Mouse (Mus musculus): ENCODE measurements around the gene Rbm4. TPM values are rescaled to one million over a fixed set of nuclear protein-coding genes. Genes with fewer than 3 reads are reported as not detected.
A peak's percentile ranks its signal among the peaks of the same experiment; 100 is the strongest.

Gene Rbm4
- polyA plus RNA-seq, 1 experiment from 2014 or later: 22.2 TPM

- Histone ChIP-seq H3K36me3 (ENCODE audit: control insufficient read depth, insufficient read depth, low read length) (peaks cover 12% of the 10 kb centered on the region), H3K4me3 (ENCODE audit: low read depth, low read length) (no peak overlapping the region), H3K27ac (replicated peaks) (no peak overlapping the region), H3K4me2 (replicated peaks; ENCODE audit: low read depth) (no peak overlapping the region), H3K9me3 (ENCODE audit: control insufficient read depth, low read length) (no peaks in the 10 kb centered on the region), H3K27me3 (ENCODE audit: control insufficient read depth, insufficient read depth, low read length) (no peaks in the 10 kb centered on the region), H3K4me1 (replicated peaks; ENCODE audit: control insufficient read depth, insufficient read depth) (no peaks in the 10 kb centered on the region), H3K9ac (ENCODE audit: low read length) (no peak overlapping the region)
- WGBS: 50% methylated on average over 1 of the region's 1 CpGs
- DNase-seq (ENCODE audit: low spot score) (no peak), ATAC-seq (ENCODE audit: low FRiP score, low TSS enrichment) (no peak)
- no peak for TF ChIP-seq EP300 (optimal IDR thresholded peaks at IDR 0.05)
- no peak for TF ChIP-seq CTCF (IDR thresholded peaks at IDR 0.05; ENCODE audit: low read depth)
Measured at GRCm38 (mm10) chr19:4795929-4796328, 2.2 kb upstream of the Rbm4 start.

GRCm38 (mm10) chr19:4793281-4793830 lies 345 bp downstream of the Rbm4 start:
- TF ChIP-seq CTCF (IDR thresholded peaks at IDR 0.05; ENCODE audit: low read depth): no peak
- no peak for TF ChIP-seq EP300 (optimal IDR thresholded peaks at IDR 0.05)
- peak overlapping the region; percentile 64 for H3K4me2 ChIP-seq (replicated peaks; ENCODE audit: low read depth)
- H3K9ac ChIP-seq (ENCODE audit: low read length): peak overlapping the region; percentile 79

DNA sequence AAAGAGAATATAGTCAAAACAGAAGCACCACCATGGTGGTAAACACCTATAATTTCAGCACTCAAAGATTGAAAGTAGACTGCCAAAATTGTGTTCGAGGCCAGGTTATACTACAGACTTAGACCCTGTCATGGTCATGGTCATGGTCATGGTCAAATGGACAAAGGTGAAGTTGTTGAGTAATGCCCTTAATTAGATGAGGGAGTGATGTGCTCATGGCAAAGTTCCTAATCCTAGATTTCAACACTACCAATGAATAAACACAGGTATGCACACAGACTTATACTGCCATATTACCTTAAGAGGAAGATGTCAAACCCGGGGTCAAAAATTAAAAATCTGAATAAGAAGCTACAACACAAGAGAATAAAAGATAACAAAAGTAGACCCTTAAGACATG lies 7.4 kb downstream of the Rbm4 start:
- no peak for ATAC-seq (ENCODE audit: low FRiP score, low TSS enrichment)
- 91% methylated on average over 2 of the region's 2 CpGs for WGBS
- no peak overlapping the region for H3K4me3 ChIP-seq (ENCODE audit: low read depth, low read length)

More at GRCm38 (mm10) chr19:4793281-4793830, 345 bp downstream of the Rbm4 start:
- Histone ChIP-seq H3K36me3 (ENCODE audit: control insufficient read depth, insufficient read depth, low read length) (peaks cover 3% of the 10 kb centered on the region), H3K4me3 (ENCODE audit: low read depth, low read length) (peak overlapping the region; percentile 66), H3K4me1 (replicated peaks; ENCODE audit: control insufficient read depth, insufficient read depth) (no peaks in the 10 kb centered on the region), H3K27me3 (ENCODE audit: control insufficient read depth, insufficient read depth, low read length) (no peaks in the 10 kb centered on the region), H3K27ac (replicated peaks) (peak overlapping the region; percentile 90), H3K9me3 (ENCODE audit: control insufficient read depth, low read length) (no peaks in the 10 kb centered on the region)
- DNase-seq (ENCODE audit: low spot score) (peak; percentile 75), ATAC-seq (ENCODE audit: low FRiP score, low TSS enrichment) (peak; percentile 50; the same call in 1 of the 2 replicates)
- WGBS: under 1% methylated on average over 16 of the region's 16 CpGs

DNA sequence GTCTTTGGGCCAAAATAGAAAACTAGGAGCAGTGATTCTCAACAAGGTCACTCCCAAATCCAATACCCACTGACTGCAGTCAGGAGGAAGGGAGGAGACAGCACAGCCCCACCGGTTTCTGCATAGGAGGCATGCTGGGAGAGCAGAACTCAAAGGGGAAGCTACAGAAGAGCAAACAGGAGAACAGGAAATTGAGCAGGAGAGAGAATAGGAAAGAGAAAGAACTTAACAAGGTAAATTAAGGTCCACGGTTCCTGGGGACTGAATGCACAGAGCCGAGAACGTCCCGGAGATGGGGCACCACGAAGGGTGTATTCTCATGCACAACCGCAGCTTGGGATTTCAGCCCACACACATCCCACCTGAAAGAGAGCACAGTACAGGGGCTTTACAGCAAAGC lies 8.5 kb downstream of the Rbm4 start:
- 70% methylated on average over 7 of the region's 7 CpGs for WGBS
- Histone ChIP-seq H3K9ac (ENCODE audit: low read length) (no peak overlapping the region), H3K4me2 (replicated peaks; ENCODE audit: low read depth) (no peak overlapping the region), H3K27me3 (ENCODE audit: control insufficient read depth, insufficient read depth, low read length) (no peaks in the 10 kb centered on the region), H3K36me3 (ENCODE audit: control insufficient read depth, insufficient read depth, low read length) (peaks cover 15% of the 10 kb centered on the region), H3K4me1 (replicated peaks; ENCODE audit: control insufficient read depth, insufficient read depth) (no peaks in the 10 kb centered on the region), H3K9me3 (ENCODE audit: control insufficient read depth, low read length) (no peaks in the 10 kb centered on the region), H3K4me3 (ENCODE audit: low read depth, low read length) (no peak overlapping the region), H3K27ac (replicated peaks) (no peak overlapping the region)
- DNase-seq (ENCODE audit: low spot score): no peak
- no peak for TF ChIP-seq EP300 (optimal IDR thresholded peaks at IDR 0.05)
- no peak for TF ChIP-seq CTCF (IDR thresholded peaks at IDR 0.05; ENCODE audit: low read depth)
- no peak for ATAC-seq (ENCODE audit: low FRiP score, low TSS enrichment)

More for the DNA sequence above, 7.4 kb downstream of the Rbm4 start:
- Histone ChIP-seq H3K9me3 (ENCODE audit: control insufficient read depth, low read length) (no peaks in the 10 kb centered on the region), H3K4me2 (replicated peaks; ENCODE audit: low read depth) (no peak overlapping the region), H3K4me1 (replicated peaks; ENCODE audit: control insufficient read depth, insufficient read depth) (no peaks in the 10 kb centered on the region), H3K9ac (ENCODE audit: low read length) (no peak overlapping the region), H3K27me3 (ENCODE audit: control insufficient read depth, insufficient read depth, low read length) (no peaks in the 10 kb centered on the region), H3K36me3 (ENCODE audit: control insufficient read depth, insufficient read depth, low read length) (peaks cover 15% of the 10 kb centered on the region), H3K27ac (replicated peaks) (no peak overlapping the region)
- TF ChIP-seq EP300 (optimal IDR thresholded peaks at IDR 0.05) (no peak), CTCF (IDR thresholded peaks at IDR 0.05; ENCODE audit: low read depth) (no peak)
- no peak for DNase-seq (ENCODE audit: low spot score)

- Histone ChIP-seq H3K4me2 (replicated peaks; ENCODE audit: low read depth) (no peak overlapping the region), H3K9me3 (ENCODE audit: control insufficient read depth, low read length) (no peaks in the 10 kb centered on the region), H3K27me3 (ENCODE audit: control insufficient read depth, insufficient read depth, low read length) (no peaks in the 10 kb centered on the region), H3K27ac (replicated peaks) (no peak overlapping the region), H3K9ac (ENCODE audit: low read length) (no peak overlapping the region), H3K4me1 (replicated peaks; ENCODE audit: control insufficient read depth, insufficient read depth) (no peaks in the 10 kb centered on the region), H3K36me3 (ENCODE audit: control insufficient read depth, insufficient read depth, low read length) (peaks cover 20% of the 10 kb centered on the region), H3K4me3 (ENCODE audit: low read depth, low read length) (no peak overlapping the region)
- TF ChIP-seq CTCF (IDR thresholded peaks at IDR 0.05; ENCODE audit: low read depth) (no peak), EP300 (optimal IDR thresholded peaks at IDR 0.05) (no peak)
- ATAC-seq (ENCODE audit: low FRiP score, low TSS enrichment) (no peak), DNase-seq (ENCODE audit: low spot score) (no peak)
- WGBS: 83% methylated on average over 2 of the region's 2 CpGs
Measured at GRCm38 (mm10) chr19:4782891-4783290, 10.8 kb downstream of the Rbm4 start.

DNA sequence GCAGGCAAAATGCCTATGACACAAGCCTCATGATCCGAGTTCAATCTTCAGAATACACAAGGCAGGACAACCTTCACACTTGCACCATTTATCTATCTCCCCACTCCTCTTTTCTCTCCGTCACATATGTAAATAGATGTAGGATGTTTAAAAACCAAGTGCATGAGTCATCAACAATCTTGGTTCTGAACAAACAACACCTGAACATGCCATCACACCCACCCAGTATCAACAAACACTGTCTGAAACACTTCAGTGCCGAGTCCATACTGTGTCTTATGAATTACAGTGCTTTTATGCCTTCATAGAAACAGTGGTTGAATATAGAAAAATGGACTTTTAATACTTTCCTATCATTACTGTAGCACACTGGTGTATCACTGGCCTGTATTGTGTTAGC lies 20.9 kb downstream of the Rbm4 start:
- WGBS: 37% methylated on average over 3 of the region's 3 CpGs
- Histone ChIP-seq H3K4me3 (ENCODE audit: low read depth, low read length) (no peak overlapping the region), H3K36me3 (ENCODE audit: control insufficient read depth, insufficient read depth, low read length) (peaks cover 4% of the 10 kb centered on the region), H3K9me3 (ENCODE audit: control insufficient read depth, low read length) (no peaks in the 10 kb centered on the region), H3K27ac (replicated peaks) (no peak overlapping the region), H3K4me2 (replicated peaks; ENCODE audit: low read depth) (no peak overlapping the region), H3K27me3 (ENCODE audit: control insufficient read depth, insufficient read depth, low read length) (no peaks in the 10 kb centered on the region), H3K4me1 (replicated peaks; ENCODE audit: control insufficient read depth, insufficient read depth) (no peaks in the 10 kb centered on the region), H3K9ac (ENCODE audit: low read length) (no peak overlapping the region)
- TF ChIP-seq CTCF (IDR thresholded peaks at IDR 0.05; ENCODE audit: low read depth): no peak
- no peak for TF ChIP-seq EP300 (optimal IDR thresholded peaks at IDR 0.05)
- ATAC-seq (ENCODE audit: low FRiP score, low TSS enrichment): peak; percentile 74; the same call in 1 of the 2 replicates
- DNase-seq (ENCODE audit: low spot score): no peak

All from stomach, postnatal 0 days (tissue).